Mouse (Mus musculus): Measurements from ENCODE around the gene Rasgef1b.

DNA sequence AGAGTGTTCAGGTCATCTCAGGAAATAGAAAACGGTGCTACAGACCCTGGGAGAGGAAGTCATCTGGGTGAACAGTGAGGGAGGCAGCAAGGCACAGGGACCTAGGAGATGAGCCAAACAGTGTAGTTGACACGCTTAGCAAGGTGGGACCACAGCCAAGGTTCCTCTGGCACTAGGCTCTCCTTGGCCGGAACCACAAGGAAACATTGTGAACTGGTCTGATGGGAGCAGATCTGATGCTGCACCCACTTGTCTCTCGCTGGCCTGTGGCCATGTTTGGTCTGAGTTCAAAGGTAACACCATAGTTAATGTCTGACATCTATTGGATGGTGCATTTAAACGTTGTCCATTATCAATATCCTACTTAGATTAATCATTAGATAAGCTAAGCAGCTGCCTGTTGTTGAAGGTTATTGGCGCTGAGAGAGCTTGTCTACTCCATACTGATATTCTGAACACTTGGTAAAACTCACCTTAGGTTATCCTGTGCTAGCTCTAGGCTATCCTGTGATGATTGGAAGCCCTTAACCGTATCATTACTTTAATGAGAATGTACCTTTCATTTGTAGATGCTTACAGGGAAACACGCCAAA is 380.5 kb downstream of the Rasgef1b start:
- TF ChIP-seq CTCF (IDR thresholded peaks at IDR 0.05; ENCODE audit: insufficient read depth, low read length) = no peak
- no peak for TF ChIP-seq POLR2A (IDR thresholded peaks at IDR 0.05; ENCODE audit: borderline replicate concordance, extremely low read depth, low read depth, low read length)
